Mouse (Mus musculus) neutrophil, adult 5-6 weeks (primary cell): ENCODE data around the gene Ddx39b. TPM values are rescaled to one million over a fixed set of nuclear protein-coding genes. Genes with fewer than 3 reads are reported as not detected.
A peak's percentile ranks its signal among the peaks of the same experiment; 100 is the strongest.

Experiments used
- ATAC-seq: fragments of 151-379, 151-347 bp; 2 replicates; pipeline ENCODE4 v1.8.0; 2017; ENCODE audit warnings: mild to moderate bottlenecking, moderate TSS enrichment; ENCODE audit not compliant: insufficient number of reproducible peaks, poor library complexity, low FRiP score, severe bottlenecking; ENCODE audit errors: extremely low read depth
- total RNA-seq: library from RNA; stranded (forward); fragments of 200-1000 nt; gene quantifications from 2 replicates; pipeline ENCODE4 v1.2.3, GENCODE M21; 2017

The Ddx39b gene
- total RNA-seq, 1 experiment from 2014 or later, result 158 TPM

- no peak for ATAC-seq
Measured at GRCm38 (mm10) chr17:35255301-35255700, 13.8 kb downstream of the Ddx39b start.

GRCm38 (mm10) chr17:35255704-35256103 is 14.2 kb downstream of the Ddx39b start:
- ATAC-seq, result no peak

- ATAC-seq, result no peak
Measured at GRCm38 (mm10) chr17:35257378-35257777, 15.8 kb downstream of the Ddx39b start.

- ATAC-seq, result peak; percentile 49
Measured at GRCm38 (mm10) chr17:35257824-35258491, 16.4 kb downstream of the Ddx39b start.

- peak; percentile 72 for ATAC-seq
Measured at GRCm38 (mm10) chr17:35258492-35259478, 17.2 kb downstream of the Ddx39b start.

GRCm38 (mm10) chr17:35259621-35260020 is 18.1 kb downstream of the Ddx39b start:
- ATAC-seq, result no peak

GRCm38 (mm10) chr17:35261651-35262050 is 20.1 kb downstream of the Ddx39b start:
- ATAC-seq, result no peak

- peak; percentile 80 for ATAC-seq
Measured at GRCm38 (mm10) chr17:35262664-35263522, 21.3 kb downstream of the Ddx39b start, which contains the start of gene H2-D1. Gene H2-D1 (plus strand): TSS chr17:35262730.

- no peak for ATAC-seq
Measured at GRCm38 (mm10) chr17:35263523-35263883, 22.0 kb downstream of the Ddx39b start.

GRCm38 (mm10) chr17:35267399-35268086 is 26.0 kb downstream of the Ddx39b start:
- no peak for ATAC-seq

- peak; percentile 30; the same call in 1 of the 2 replicates for ATAC-seq
Measured at GRCm38 (mm10) chr17:35269653-35270347, 28.3 kb downstream of the Ddx39b start.

GRCm38 (mm10) chr17:35272249-35272648 is 30.7 kb downstream of the Ddx39b start:
- ATAC-seq, result no peak

GRCm38 (mm10) chr17:35274770-35275169 is 33.2 kb downstream of the Ddx39b start:
- ATAC-seq, result peak; percentile 77

- no peak for ATAC-seq
Measured at GRCm38 (mm10) chr17:35276304-35276864, 34.8 kb downstream of the Ddx39b start.

- no peak for ATAC-seq
Measured at GRCm38 (mm10) chr17:35278049-35278448, 36.5 kb downstream of the Ddx39b start.

GRCm38 (mm10) chr17:35278957-35279688 is 37.6 kb downstream of the Ddx39b start:
- no peak for ATAC-seq

- no peak for ATAC-seq
Measured at GRCm38 (mm10) chr17:35280276-35280675, 38.7 kb downstream of the Ddx39b start.
